ENCODE assay signal across 7 mouse cellular contexts in the genomic region with DNA sequence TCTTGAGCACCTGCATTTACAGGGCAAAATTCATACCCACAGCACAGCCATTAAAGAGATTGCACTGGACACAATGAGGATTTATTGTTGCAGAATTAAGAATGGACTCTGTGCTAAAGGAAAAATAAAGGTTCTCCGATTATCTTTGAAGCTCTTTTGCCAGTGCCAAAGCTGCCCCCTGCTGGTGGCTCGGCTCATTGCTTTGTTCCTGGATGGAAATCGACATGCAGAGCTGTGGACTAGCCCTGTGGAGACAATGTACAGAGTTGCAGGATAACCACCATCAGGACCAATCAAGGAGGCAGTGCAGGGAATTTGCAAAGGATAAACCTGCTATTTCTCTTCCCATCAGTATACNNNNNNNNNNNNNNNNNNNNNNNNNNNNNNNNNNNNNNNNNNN.
DNase-seq lines count a peak whose midpoint lies in the region; ATAC-seq and TF ChIP-seq lines count a peak whose summit lies in the region.

No protein-coding gene starts in this region.

- H3K4me1 ChIP-seq in hindbrain, postnatal 0 days (ENCODE audit: insufficient read depth, low read length), result no peaks in the 10 kb centered on the region

- CTCF ChIA-PET in Patski (lab: Charles Lee), result interaction anchor here (1.0 kb wide), 1 partner anchor 16 kb away, joined by 3 read pairs; no protein-coding TSS in a partner anchor

- in situ Hi-C loops in Patski (cut with MboI; ENCODE audit: low pct_unique_long_range_greater_than_20kb), result loop anchor here (5.0 to 25.0 kb wide), 2 partner anchors 334 to 879 kb away; no protein-coding TSS in a partner anchor

- ATAC-seq in Patski, result no peak
- ATAC-seq in hindbrain, postnatal 0 days, result no peak
- 0 out of 2 replicates have a peak, but pooled peaks have one; percentile 36 for ATAC-seq in monocyte, adult 5-6 weeks (replicated peaks; ENCODE audit: insufficient number of reproducible peaks, low FRiP score, low TSS enrichment, poor library complexity, severe bottlenecking)

- H3K27ac ChIP-seq in hindbrain, postnatal 0 days, result no peak overlapping the region

- peak; percentile 94 for TF ChIP-seq CTCF in Patski (IDR thresholded peaks at IDR 0.05)
- peak; percentile 96 for TF ChIP-seq CTCF in hindbrain, postnatal 0 days (IDR thresholded peaks at IDR 0.05; ENCODE audit: low read depth)

- H3K9me3 ChIP-seq in hindbrain, postnatal 0 days (ENCODE audit: low read length), result no peaks in the 10 kb centered on the region

- intact Hi-C loops in left cerebral cortex, postnatal 4 days (cut with DNase I), result loop anchor here (5.0 to 10.0 kb wide), 2 partner anchors 327 to 729 kb away; partner anchors contain the start of gene Stt3b

- WGBS in hindbrain, postnatal 0 days, result 2% methylated on average over 3 of the region's 3 CpGs

- H3K27me3 ChIP-seq in Patski, result peaks cover 17% of the 10 kb centered on the region
- no peaks in the 10 kb centered on the region for H3K27me3 ChIP-seq in hindbrain, postnatal 0 days (ENCODE audit: insufficient read depth, low read length)

- H3K4me3 ChIP-seq in hindbrain, postnatal 0 days (ENCODE audit: low read length), result no peak overlapping the region

- no peak overlapping the region for H3K4me2 ChIP-seq in hindbrain, postnatal 0 days (ENCODE audit: low read depth, low read length)

- no peaks in the 10 kb centered on the region for H3K36me3 ChIP-seq in hindbrain, postnatal 0 days (ENCODE audit: insufficient read depth, low read length)

- H3K9ac ChIP-seq in hindbrain, postnatal 0 days (replicated peaks; ENCODE audit: low read length), result no peak overlapping the region

- no peak for DNase-seq in Patski (ENCODE audit: low read depth, low spot score)
- peak; percentile 16 for DNase-seq in c-Kit-positive CD71-positive TER-119-negative erythroid progenitor cells, embryonic 14.5 days (ENCODE audit: low read depth)
- peak; percentile 70 for DNase-seq in forelimb bud, embryonic 11.5 days (ENCODE audit: low read depth, low spot score)
- DNase-seq in hindbrain, postnatal 0 days (ENCODE audit: low spot score), result peak; percentile 91
- DNase-seq in left cerebral cortex, postnatal 4 days, result peak; percentile 88
- peak; percentile 54 to 83 for DNase-seq in spleen, postnatal 4 days (ENCODE audit: low spot score in 2 of 2)

- POLR2A ChIA-PET in Patski (lab: Charles Lee), result no interaction called here
